Mouse (Mus musculus) brain, adult 2 months (tissue): ENCODE measurements at regions not wholly inside any gene's neighbourhood (a gene's known extent, or its start where the extent isn't known, plus 50 kb on each side); places are given as distances from the start of the nearest gene placed in this dataset.

ENCODE experiments used
- DNase-seq: peaks from one replicate; pipeline ENCODE4 v3.0.0; 2011; ENCODE audit warnings: low read depth, low spot score

GRCm38 (mm10) chr2:171333816-171334757, 602.5 kb downstream of the Dok5 start:
- DNase-seq, result no peak

DNA sequence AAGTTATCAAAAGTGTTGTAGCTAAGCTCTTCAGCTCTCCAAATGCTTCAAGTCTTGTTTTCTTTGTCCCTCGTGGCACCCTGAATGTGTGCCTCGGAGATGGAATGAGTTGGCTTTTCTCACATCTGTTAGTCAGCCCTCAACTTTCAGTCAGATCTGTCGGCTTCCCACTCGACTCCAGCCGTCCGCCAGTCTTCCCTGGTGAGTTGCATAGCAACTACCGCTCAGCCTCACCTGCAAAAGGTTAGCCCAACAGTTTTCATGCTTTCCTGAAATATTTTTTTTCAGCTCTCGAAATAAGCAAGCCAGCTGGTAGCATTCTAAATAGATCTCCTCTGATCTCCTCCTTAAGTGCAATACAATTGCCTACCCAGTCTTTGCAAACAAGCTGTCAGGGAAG, 601.2 kb downstream of the Dok5 start:
- peak; percentile 80 for DNase-seq

DNA sequence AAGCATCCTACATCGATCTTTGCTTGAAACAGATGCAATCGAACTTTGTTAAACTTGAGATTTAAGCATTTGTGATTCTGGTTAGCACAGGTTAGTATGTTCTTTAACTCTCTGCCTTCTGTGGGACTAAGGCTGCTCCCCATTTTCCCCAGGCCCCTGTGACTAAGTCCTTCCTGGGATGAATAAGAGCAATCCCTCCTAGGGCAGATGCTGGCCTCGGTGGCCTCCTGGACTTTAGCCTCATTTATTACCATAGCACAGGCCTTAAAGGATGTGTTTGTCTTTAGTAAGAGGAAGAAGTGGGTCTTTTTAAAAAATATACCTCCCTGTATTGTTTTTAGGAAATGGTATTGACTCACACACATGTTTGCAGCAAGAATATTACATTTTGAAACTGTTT, 599.9 kb downstream of the Dok5 start:
- no peak for DNase-seq

GRCm38 (mm10) chr2:171326909-171327308, 595.3 kb downstream of the Dok5 start:
- no peak for DNase-seq

DNA sequence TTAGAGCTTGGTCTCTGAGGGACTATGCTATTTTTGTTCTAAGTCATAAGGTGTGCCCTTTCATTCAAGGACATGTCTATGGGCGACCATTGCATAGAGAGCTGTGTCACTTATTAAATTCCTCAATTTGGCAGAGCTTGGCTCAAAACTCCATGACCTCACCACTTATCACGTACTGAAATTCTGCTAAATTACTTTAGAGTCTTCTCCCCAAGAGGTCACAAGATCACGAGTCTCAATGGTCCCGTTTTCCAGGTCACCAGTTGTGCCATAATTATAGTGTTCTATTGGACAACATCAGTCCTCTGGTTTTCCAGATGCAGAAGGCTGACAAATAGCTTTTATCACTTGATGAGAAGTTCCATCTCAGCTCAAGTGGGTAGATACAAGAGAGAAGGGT, 576.9 kb downstream of the Dok5 start:
- DNase-seq, result no peak

GRCm38 (mm10) chr2:171306000-171306399, 574.4 kb downstream of the Dok5 start:
- DNase-seq, result no peak

- DNase-seq, result no peak
Observed at GRCm38 (mm10) chr2:171298519-171298918, 566.9 kb downstream of the Dok5 start.

- no peak for DNase-seq
Observed at GRCm38 (mm10) chr2:171295603-171296002, 564.0 kb downstream of the Dok5 start.

- no peak for DNase-seq
Observed at GRCm38 (mm10) chr2:171292579-171292978, 561.0 kb downstream of the Dok5 start.

DNA sequence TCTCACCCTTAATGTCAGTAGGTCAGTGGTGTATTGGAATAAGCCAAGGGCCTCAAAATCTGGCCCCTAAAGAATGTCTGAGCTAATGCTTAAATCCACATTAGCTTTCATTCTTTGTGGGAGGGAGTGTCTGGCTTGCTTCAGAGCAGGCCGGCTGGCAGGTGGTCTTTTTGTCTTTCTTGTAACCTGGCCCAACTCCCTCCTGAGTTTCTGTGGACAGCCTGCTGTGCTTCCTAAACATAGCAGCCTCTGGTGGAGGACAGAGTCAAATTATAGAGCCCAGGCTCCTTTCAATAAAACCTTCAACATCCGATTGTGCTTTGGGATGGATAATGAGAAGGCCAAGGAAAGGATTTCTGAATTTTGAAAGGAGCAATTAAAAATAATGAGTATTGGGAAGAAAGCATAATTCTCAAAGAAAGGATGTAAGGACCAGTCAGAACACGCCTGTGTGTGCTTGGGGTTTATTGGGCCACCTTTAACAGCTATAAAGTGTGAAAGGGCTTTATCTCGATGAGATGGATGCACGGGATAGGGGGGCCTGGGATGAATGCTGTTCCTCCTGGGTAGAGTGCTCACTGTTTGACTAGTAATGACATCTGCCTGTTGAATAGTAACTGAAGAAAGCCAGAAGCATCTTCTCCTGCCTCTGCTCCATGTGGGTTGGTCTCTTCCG, 554.2 kb downstream of the Dok5 start:
- no peak for DNase-seq

- no peak for DNase-seq
Observed at GRCm38 (mm10) chr2:171280132-171280531, 548.5 kb downstream of the Dok5 start.

DNA sequence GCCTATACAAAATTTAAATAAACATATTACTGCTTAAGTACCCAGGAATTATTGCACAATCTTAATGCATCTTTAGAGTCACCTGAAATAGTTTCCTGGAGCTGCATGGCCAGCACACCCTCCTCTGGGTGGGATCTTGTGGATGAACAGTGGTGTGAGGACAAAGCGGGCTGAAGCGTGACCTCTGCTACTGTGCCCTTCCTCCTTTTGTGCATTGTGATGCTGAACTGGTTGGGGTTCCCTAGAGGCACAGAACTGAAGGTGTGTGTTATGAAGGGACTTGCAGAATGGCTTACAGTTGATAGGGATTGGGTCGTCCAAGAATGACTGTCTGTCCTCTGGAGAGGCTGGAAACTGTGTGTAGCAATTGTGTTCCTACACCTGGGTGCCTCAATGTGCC, 547.7 kb downstream of the Dok5 start:
- DNase-seq, result no peak

DNA sequence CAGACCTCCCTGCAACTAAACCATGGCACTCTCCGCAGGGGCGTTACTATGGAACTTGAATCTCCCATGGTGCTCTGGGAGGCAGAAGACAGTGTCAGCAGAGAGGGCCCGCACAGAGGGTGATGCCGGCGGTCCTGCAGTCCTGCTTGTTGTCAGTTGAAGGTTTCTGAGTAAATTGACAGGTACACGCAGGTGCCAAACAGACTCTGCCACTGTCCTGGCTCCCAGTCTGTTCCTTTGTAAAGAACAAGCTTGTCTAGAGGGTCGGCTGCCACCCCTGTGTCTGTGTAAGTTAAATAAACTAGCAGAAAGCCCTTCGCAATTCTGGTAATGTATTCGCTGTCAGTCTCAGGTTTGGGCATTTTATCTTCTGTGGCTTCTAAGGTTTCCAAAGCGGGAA, 521.6 kb downstream of the Dok5 start:
- no peak for DNase-seq

- no peak for DNase-seq
Observed at GRCm38 (mm10) chr2:171245391-171245790, 513.8 kb downstream of the Dok5 start.

DNA sequence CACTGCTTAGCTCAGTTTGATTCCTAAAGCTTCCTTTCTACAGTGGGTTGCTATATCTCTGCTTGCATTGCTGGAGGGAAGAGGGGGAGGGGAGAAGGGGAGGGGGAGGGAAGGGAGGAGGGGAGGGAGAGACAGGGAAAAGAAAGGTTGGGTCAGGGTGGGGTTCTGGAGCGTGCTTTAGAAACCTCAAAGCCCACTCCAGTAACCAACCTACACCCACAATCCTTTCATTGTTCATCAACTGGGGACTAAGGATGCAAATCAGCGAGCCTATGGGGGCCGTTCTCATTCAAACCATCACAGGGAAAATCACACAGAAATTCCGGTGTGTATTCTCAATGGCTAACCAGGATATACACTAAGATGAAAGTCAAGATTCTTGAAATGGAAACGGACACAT, 510.7 kb downstream of the Dok5 start:
- no peak for DNase-seq

GRCm38 (mm10) chr2:171237276-171237960, 505.8 kb downstream of the Dok5 start:
- DNase-seq, result peak; percentile 25

GRCm38 (mm10) chr2:171232812-171233211, 501.2 kb downstream of the Dok5 start:
- no peak for DNase-seq

DNA sequence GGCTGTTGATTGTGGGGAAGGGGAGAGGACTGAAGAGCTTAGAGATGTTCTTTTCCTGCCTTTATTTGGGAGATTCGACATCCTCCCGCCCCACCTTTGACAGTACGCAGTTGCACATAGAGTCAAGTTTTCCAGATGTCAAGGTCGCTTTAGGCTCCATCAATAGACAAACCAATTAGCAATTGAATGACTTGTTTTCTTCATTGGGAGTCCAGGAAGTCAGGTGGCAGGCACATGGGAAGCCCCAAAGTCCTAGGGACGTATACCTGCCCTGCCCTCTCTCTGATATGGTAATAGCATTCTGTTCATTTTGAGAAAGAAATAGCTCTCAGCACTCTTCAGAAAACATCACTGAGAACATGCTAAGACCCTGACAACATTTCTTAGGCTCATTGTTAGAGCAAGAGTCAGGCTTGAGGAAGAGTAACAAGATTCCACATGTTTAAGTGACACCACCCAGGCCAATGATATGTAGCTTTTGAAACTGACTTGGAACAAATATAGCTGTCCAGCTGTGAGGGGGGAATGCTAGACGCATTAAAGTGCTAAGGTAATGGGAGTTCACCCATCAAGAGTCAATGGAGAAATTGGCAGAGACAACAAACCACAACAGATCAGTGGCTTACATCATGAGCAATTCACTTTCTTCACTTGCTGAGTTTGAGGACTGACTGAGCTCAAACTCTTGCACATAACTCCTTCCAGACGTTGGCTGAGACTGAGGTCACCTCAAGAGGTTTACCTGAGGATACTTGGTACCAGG, 499.9 kb downstream of the Dok5 start:
- DNase-seq, result no peak

DNA sequence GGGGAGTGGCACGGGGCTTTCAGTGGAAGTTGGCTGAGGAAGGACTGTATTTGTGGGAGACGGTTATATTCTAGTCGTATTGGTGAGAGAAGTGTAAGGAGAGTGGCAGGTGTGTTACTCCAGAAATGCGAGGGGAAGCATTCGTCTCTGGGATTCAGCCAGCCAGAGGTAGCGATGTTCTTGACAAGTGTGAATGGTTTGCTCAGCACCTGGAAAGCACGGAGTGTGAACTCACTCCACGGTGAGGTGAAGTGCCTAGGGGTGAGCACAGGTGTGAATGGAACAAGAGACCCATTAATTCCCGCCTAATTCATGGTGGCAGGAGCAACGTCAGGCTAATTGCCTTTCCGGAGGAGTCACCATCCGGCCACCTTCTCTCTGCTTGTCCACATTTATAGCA, 498.9 kb downstream of the Dok5 start:
- DNase-seq, result no peak

DNA sequence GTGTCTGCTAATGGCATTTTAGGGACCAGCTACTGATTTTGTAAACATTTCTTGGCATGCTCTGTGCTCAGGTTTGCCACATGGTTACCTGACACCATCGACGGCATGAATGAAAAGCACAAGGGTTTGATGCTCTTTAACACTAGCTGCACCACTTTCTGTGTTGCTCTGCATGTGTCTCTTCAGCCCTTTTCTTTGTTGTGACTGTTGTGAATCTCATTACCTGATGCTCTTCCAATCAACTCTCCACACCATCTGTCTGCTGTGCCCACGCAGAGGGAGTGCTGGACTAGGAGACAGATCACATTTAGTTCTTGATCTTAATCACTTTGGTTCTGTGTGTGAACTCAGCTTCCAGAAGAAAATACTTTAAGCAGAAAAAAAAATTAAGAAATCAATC, 496.6 kb downstream of the Dok5 start:
- peak; percentile 23 for DNase-seq

- DNase-seq, result no peak
Observed at GRCm38 (mm10) chr2:171213792-171214191, 482.2 kb downstream of the Dok5 start.

- peak; percentile 15 for DNase-seq
Observed at GRCm38 (mm10) chr2:171196472-171196871, 464.9 kb downstream of the Dok5 start.
